Mouse (Mus musculus) cerebellum, adult 2 months (tissue): ENCODE measurements around the gene Fam213b. TPM values are rescaled to one million over a fixed set of nuclear protein-coding genes. Genes with fewer than 3 reads are reported as not detected.

ENCODE experiments used
- DNase-seq, 2 experiments: peaks; one replicate each; pipeline ENCODE4 v3.0.0; 2021
- H3K27ac ChIP-seq: fragments of 200-500 bp; 2 replicates; pipeline ENCODE4 v1.5.1; 2012; ENCODE audit warnings: low read length, control low read depth, inconsistent platforms; ENCODE audit not compliant: insufficient read depth
- H3K27me3 ChIP-seq: fragments of 200-500 bp; 2 replicates; pipeline ENCODE4 v1.6.1; 2012; ENCODE audit warnings: inconsistent platforms, mild to moderate bottlenecking, low read length, moderate library complexity; ENCODE audit not compliant: control insufficient read depth, insufficient read depth
- H3K4me1 ChIP-seq: fragments of 200-500 bp; 2 replicates; pipeline ENCODE4 v1.6.1; 2011; ENCODE audit warnings: low read length; ENCODE audit not compliant: control insufficient read depth, insufficient read depth
- H3K4me3 ChIP-seq: fragments of 200-500 bp; replicated peaks from 2 replicates; pipeline ENCODE3; 2011; ENCODE audit warnings: mild to moderate bottlenecking, low read depth, low read length, control low read depth; ENCODE audit not compliant: insufficient read depth
- CTCF ChIP-seq: fragments of 200-500 bp; IDR thresholded peaks from 2 replicates; pipeline ENCODE4 v1.5.1; 2011; ENCODE audit warnings: low read depth, mild to moderate bottlenecking, control low read depth, low read length, moderate library complexity, borderline replicate concordance; ENCODE audit not compliant: insufficient read depth
- POLR2A ChIP-seq: fragments of 200-500 bp; IDR thresholded peaks from 2 replicates; pipeline ENCODE4 v1.6.1; 2011; ENCODE audit warnings: low read length, control low read depth, borderline replicate concordance; ENCODE audit not compliant: insufficient read depth
- WGBS: fragments of 180-500 bp; shearing (Covaris S2); methylation state at CpG from one replicate; pipeline ENCODE4 v1.1.7; 2018; 5-methylcytosine and 5-hydroxymethylcytosine counted together
- polyA plus RNA-seq: library from polyadenylated mRNA; depleted of rRNA; stranded (reverse); fragments of >200 nt; gene quantifications from 2 replicates; pipeline ENCODE4 v1.2.3, GENCODE M21; 2012

The Fam213b gene
- polyA plus RNA-seq, 1 experiment, result 180 TPM

- no peak within 1 kb of the TSS for H3K27ac ChIP-seq
- no peaks in the 10 kb centered on the region for H3K27me3 ChIP-seq
- DNase-seq, result no peak
- no peak within 1 kb of the TSS for H3K4me3 ChIP-seq
- WGBS, result 73% methylated on average over 12 of the region's 12 CpGs
- no peaks in the 10 kb centered on the region for H3K4me1 ChIP-seq
- TF ChIP-seq CTCF, result no peak
- no peak for TF ChIP-seq POLR2A
Observed at GRCm38 (mm10) chr4:154928395-154929087, 29.6 kb upstream of the Fam213b start, which contains the start of gene Tnfrsf14. Gene Tnfrsf14, minus strand, starts transcription at chr4:154928563.

- no peak overlapping the region for H3K4me3 ChIP-seq
- no peaks in the 10 kb centered on the region for H3K4me1 ChIP-seq
- no peak overlapping the region for H3K27ac ChIP-seq
- no peak for TF ChIP-seq POLR2A
- TF ChIP-seq CTCF, result no peak
- H3K27me3 ChIP-seq, result no peaks in the 10 kb centered on the region
- DNase-seq, result no peak
- 74% methylated on average over 5 of the region's 5 CpGs for WGBS
Observed at GRCm38 (mm10) chr4:154927899-154928337, 29.0 kb upstream of the Fam213b start.

GRCm38 (mm10) chr4:154926969-154927898 is 28.3 kb upstream of the Fam213b start:
- no peaks in the 10 kb centered on the region for H3K27me3 ChIP-seq
- no peak overlapping the region for H3K4me3 ChIP-seq
- peaks cover 5% of the 10 kb centered on the region for H3K4me1 ChIP-seq
- DNase-seq, result no peak
- TF ChIP-seq CTCF (no peak), POLR2A (no peak)
- H3K27ac ChIP-seq, result no peak overlapping the region
- WGBS, result 68% methylated on average over 9 of the region's 9 CpGs

DNA sequence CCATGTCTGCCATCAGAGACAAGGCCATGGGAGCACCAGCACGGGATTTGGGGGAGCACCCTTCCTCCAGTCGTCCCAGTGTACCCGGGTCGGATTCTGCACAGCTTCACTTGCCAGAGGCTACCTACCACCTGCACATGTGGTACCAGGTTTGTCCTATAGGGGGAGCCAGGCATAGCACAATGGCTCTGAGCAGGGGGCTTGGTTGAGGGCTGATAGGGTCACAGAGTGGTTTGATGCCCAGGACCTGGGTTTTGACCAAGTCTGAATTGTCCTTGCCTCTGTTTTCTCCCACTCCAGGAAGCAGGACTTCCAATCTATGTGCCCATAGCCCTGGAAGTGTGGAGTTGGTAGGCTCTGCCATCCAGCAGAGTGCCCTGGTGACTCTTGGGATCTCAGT is 26.5 kb upstream of the Fam213b start:
- no peak for DNase-seq
- no peak overlapping the region for H3K27ac ChIP-seq
- H3K4me3 ChIP-seq, result no peak overlapping the region
- H3K4me1 ChIP-seq, result peaks cover 8% of the 10 kb centered on the region
- no peaks in the 10 kb centered on the region for H3K27me3 ChIP-seq
- TF ChIP-seq CTCF, result peak; percentile 35; the same call in 1 of the 2 replicates
- TF ChIP-seq POLR2A, result no peak
- WGBS, result 57% methylated on average over 4 of the region's 4 CpGs

DNA sequence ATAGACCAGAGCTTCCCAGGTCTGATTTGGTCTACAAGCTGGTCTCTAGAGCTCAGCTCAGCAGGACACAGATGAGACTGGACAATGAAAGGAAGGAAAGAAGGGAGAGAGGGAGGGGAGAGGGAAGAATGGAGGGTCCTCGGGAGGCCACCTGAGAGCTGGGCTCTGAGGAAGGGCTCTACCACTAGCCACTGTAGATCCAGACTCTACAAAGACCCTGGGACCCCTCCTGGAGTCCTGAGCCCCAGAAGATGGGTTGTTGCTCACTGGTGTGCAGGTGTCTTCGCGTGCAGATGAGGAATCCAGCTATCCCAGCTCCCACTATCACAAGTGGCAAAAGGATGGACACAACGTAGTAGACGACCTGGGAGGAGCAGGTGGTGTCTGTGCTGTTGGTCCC is 24.0 kb upstream of the Fam213b start:
- Histone ChIP-seq H3K27ac (no peak overlapping the region), H3K4me1 (peaks cover 8% of the 10 kb centered on the region), H3K4me3 (no peak overlapping the region), H3K27me3 (no peaks in the 10 kb centered on the region)
- no peak for DNase-seq
- WGBS, result 87% methylated on average over 5 of the region's 5 CpGs
- TF ChIP-seq POLR2A (no peak), CTCF (no peak)

- no peak overlapping the region for H3K4me3 ChIP-seq
- 15% methylated on average over 4 of the region's 4 CpGs for WGBS
- H3K27ac ChIP-seq, result no peak overlapping the region
- TF ChIP-seq POLR2A (no peak), CTCF (no peak)
- H3K4me1 ChIP-seq, result peaks cover 8% of the 10 kb centered on the region
- H3K27me3 ChIP-seq, result no peaks in the 10 kb centered on the region
- peak; percentile 48 to 71 for DNase-seq
Observed at GRCm38 (mm10) chr4:154922291-154922690, 23.4 kb upstream of the Fam213b start.

GRCm38 (mm10) chr4:154916662-154917061 is 17.7 kb upstream of the Fam213b start:
- Histone ChIP-seq H3K27ac (no peak overlapping the region), H3K4me3 (no peak overlapping the region), H3K4me1 (no peaks in the 10 kb centered on the region), H3K27me3 (no peaks in the 10 kb centered on the region)
- 85% methylated on average over 4 of the region's 4 CpGs for WGBS
- TF ChIP-seq CTCF (no peak), POLR2A (no peak)
- DNase-seq, result no peak

DNA sequence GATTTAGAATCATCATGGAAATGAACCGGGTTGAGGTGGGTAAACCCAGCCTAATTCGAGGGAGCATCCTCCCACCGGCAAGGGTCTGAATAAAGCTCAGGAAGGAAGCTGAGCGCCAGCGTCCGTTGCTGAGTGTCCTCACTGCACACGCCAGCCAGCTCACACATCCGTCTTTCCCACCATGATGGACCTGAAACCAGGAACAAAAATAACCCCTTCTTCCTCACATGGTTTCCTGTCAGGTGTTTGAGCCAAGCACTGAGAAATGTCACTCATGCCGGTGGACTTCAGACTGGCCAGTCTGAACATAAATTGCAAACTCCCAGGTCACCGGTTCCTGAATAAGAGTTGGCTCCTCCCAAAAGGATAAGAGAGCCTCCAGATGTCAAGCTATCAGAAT is 16.4 kb upstream of the Fam213b start:
- 83% methylated on average over 10 of the region's 10 CpGs for WGBS
- no peaks in the 10 kb centered on the region for H3K4me1 ChIP-seq
- TF ChIP-seq CTCF (no peak), POLR2A (no peak)

More for the DNA sequence above, 16.4 kb upstream of the Fam213b start:
- no peak overlapping the region for H3K4me3 ChIP-seq
- H3K27ac ChIP-seq, result no peak overlapping the region
- no peak for DNase-seq
- H3K27me3 ChIP-seq, result no peaks in the 10 kb centered on the region
